Comparison of ENCODE assay signal across 8 mouse cellular contexts in the genomic region with DNA sequence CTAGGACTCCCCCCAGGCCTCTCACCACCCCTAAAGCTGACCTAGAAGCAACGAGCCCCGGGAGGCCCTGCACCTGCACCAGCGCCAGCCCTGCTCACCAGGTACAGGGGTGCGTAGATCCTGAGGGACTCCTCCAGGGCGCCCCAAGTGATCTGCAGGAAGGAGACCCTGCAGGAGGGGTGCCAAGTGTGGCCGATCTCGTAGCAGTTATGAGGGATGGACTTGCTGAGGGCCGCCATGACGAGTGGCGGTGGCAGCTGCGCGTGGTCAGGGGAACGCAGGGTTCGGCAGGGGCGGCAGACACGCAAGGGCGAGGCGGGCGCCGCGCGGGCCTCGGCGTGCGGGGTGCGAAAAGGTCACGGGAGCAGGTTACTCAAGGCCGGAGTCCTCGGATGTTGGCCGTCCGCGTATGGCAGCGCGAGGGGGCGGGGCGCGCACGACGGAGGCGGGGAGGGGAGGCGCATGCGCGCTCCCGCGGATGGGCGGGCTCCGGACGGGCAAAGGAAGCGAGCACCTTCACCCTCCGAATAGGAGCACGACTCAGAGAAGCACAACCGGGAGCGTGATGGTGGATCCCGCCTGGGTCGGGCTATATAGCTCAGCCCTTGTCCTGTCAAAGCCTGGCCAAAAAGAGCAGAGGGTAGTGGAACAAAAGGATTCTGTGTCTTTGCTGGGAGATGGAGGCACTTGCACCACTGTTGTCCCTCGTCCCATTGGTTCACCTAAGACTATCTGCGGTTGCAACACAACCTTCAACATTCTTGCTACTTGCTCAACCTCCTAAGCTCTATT.
DNase-seq lines count a peak whose midpoint lies in the region; ATAC-seq and TF ChIP-seq lines count a peak whose summit lies in the region.

No protein-coding gene starts in this region.

- peaks cover 9% of the 10 kb centered on the region for H3K36me3 ChIP-seq in G1E (replicated peaks)
- H3K36me3 ChIP-seq in forebrain, postnatal 0 days (ENCODE audit: insufficient read depth) = no peaks in the 10 kb centered on the region
- H3K36me3 ChIP-seq in lung, embryonic 16.5 days (ENCODE audit: control insufficient read depth, insufficient read depth, low read length) = no peaks in the 10 kb centered on the region

- WGBS in forebrain, postnatal 0 days = under 1% methylated on average over 55 of the region's 57 CpGs
- WGBS in lung, embryonic 16.5 days = under 1% methylated on average over 56 of the region's 57 CpGs

- H3K4me3 ChIP-seq in G1E (ENCODE audit: low read depth, low read length) = peak overlapping the region; percentile 95
- peak overlapping the region; percentile 78 for H3K4me3 ChIP-seq in forebrain, postnatal 0 days (ENCODE audit: low read depth, low read length)
- H3K4me3 ChIP-seq in lung, embryonic 16.5 days (ENCODE audit: low read length) = peak overlapping the region; percentile 98

- H3K9ac ChIP-seq in forebrain, postnatal 0 days = peak overlapping the region; percentile 88
- H3K9ac ChIP-seq in lung, embryonic 16.5 days (ENCODE audit: low read length) = peak overlapping the region; percentile 97

- H3K27ac ChIP-seq in forebrain, postnatal 0 days (ENCODE audit: low read depth, low read length) = peak overlapping the region; percentile 81
- H3K27ac ChIP-seq in lung, embryonic 16.5 days (ENCODE audit: low read length) = peak overlapping the region; percentile 73

- peaks cover 25% of the 10 kb centered on the region for H3K4me1 ChIP-seq in G1E (ENCODE audit: insufficient read depth, low read depth, low read length)
- H3K4me1 ChIP-seq in forebrain, postnatal 0 days (ENCODE audit: insufficient read depth) = peaks cover 18% of the 10 kb centered on the region
- peaks cover 12% of the 10 kb centered on the region for H3K4me1 ChIP-seq in lung, embryonic 16.5 days (replicated peaks; ENCODE audit: control insufficient read depth, insufficient read depth, low read length)

- H3K4me2 ChIP-seq in forebrain, postnatal 0 days (ENCODE audit: low read depth) = peak overlapping the region; percentile 74
- H3K4me2 ChIP-seq in lung, embryonic 16.5 days (ENCODE audit: low read depth, low read length) = peak overlapping the region; percentile 69

- TF ChIP-seq CTCF in G1E (IDR thresholded peaks at IDR 0.05; ENCODE audit: low read depth, low read length) = no peak
- no peak; the same call in 1 of the 2 replicates for TF ChIP-seq CTCF in forebrain, postnatal 0 days (IDR thresholded peaks at IDR 0.05; ENCODE audit: low read depth)

- no peaks in the 10 kb centered on the region for H3K9me3 ChIP-seq in G1E (replicated peaks)
- no peaks in the 10 kb centered on the region for H3K9me3 ChIP-seq in forebrain, postnatal 0 days (ENCODE audit: low read length)
- H3K9me3 ChIP-seq in lung, embryonic 16.5 days (ENCODE audit: control insufficient read depth, low read length) = no peaks in the 10 kb centered on the region

- no peaks in the 10 kb centered on the region for H3K27me3 ChIP-seq in G1E (ENCODE audit: insufficient read depth, low read length)
- H3K27me3 ChIP-seq in forebrain, postnatal 0 days (ENCODE audit: insufficient read depth, low read length) = no peaks in the 10 kb centered on the region
- H3K27me3 ChIP-seq in lung, embryonic 16.5 days (ENCODE audit: control insufficient read depth, insufficient read depth, low read depth, low read length) = no peaks in the 10 kb centered on the region

- ATAC-seq in G1E (ENCODE audit: extremely low read depth, insufficient number of reproducible peaks, low FRiP score, poor library complexity, severe bottlenecking) = peak; percentile 67
- ATAC-seq in forebrain, postnatal 0 days = peak; percentile 96
- peak; percentile 75 to 91 for ATAC-seq in hematopoietic stem cell, adult 5-6 weeks (replicated peaks in 1 of 2; ENCODE audit: insufficient read depth in 1 of 2, low FRiP score in 2 of 2, low TSS enrichment in 1 of 2, low read depth in 1 of 2, poor library complexity in 2 of 2, severe bottlenecking in 2 of 2)
- peak; percentile 96 for ATAC-seq in lung, embryonic 16.5 days (ENCODE audit: low read depth)

- peak; percentile 80 for DNase-seq in G1E (ENCODE audit: low spot score)
- peak; percentile 94 to 97 for DNase-seq in cerebellum, adult 18-20 months
- peak; percentile 93 for DNase-seq in forebrain, postnatal 0 days
- DNase-seq in layer of hippocampus, adult 9-10 months (ENCODE audit: low spot score) = peak; percentile 83
- DNase-seq in ovary, postnatal 10 days (ENCODE audit: low spot score) = peak; percentile 74
- DNase-seq in thymus, postnatal 10 days (ENCODE audit: low spot score in 2 of 2) = peak; percentile 84 to 92

Comparison
In these comparisons a context has a peak if more than half of its experiments do, and no peak if none do; other contexts are left out.
1. Peak in every context shown above with its lines: DNase-seq, ATAC-seq, H3K4me3 ChIP-seq and H3K27ac ChIP-seq.